Mouse (Mus musculus) spleen, postnatal 36 days (tissue): ENCODE results near the gene St3gal3.
A peak's percentile ranks its signal among the peaks of the same experiment; 100 is the strongest.

Experiments
- DNase-seq, 2 experiments: peaks; one replicate each; pipeline ENCODE4 v3.0.0; 2022; ENCODE audit warnings: low spot score in 2 of 2, mixed read lengths in 1 of 2

Gene St3gal3

DNA sequence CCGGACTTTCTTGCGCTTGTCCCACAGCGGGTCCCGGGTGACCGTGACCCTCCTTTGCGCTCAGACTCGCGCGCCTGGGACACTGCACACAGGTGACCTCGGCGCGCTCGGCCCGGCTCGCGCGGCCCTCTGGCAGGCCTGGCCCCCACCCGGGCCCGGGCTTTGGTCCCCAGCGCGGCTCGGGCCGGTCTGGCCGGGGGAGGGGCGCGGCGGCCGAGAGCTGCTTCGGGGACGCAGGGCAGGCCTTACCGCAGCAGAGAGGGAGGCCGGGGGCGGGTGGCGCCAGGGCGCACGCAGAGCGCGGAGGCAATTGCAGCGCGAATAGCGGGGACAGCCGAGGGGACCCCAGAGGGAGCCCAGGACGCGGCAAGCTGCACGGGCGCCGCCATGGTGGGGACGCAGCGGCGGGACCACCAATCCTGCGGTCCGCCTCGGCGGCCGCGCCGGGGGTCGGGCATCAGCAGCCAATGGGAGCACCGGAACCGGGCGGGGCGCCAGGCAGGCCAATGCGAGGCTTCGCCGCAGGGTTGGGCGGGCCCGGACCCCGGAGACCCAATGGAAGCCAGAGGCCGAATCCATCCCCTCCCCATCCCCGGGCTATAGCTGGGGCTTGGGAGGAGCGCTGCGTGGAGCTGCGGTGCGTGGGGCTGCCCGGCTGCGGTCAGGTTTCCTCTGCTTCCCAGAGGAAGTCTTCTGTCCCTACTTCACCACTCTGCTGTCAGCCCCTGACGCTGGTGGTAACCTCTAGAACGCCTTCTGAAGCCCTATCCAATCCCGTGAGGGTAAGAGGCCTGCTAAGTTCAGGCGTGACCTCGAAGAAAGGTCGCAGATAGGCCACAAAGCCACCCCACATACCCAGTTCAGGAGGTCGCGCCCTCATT, at the start of gene St3gal3:
St3gal3 (minus strand) TSS at position 430 of the 881 bp plus-strand sequence.
- DNase-seq = peak; percentile 91 to 93

DNA sequence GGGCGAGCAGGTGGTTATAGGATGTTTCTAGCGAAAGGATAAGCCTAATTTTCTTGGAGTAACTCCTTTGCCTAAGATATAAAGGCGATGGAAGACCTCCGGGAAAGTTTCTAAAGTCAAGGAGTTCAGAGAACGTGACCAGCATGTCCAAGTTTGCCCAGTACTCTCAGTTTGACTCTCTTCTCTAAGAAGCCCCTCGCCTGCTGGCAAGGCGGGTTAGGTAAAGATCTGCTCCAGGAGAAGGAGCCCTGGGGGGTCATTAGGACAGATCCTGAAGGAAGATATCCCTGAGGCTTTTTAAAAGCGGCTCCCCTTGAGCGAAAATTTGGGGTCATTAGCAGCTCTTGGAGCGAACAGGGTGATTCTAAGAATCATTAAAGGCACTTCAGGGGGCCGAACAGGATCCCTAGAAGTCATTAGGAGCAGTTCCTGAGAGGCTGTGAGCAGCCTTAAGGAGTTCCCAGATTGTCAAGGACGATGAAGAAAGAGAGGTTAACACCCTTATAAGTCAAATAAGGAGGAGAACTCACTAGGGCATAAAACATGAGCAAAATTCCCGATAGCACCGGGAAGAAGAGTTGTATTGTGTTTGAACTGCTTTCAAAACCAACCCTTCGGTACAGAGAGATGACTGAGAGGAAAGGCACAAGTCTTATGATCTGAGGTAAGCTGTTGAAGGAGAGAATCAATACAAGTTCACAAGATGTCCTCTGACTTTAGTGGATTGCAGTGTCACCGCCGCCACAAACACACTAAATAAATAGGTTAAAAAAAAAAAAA, 45.8 kb upstream of the St3gal3 start:
- no peak for DNase-seq

DNA sequence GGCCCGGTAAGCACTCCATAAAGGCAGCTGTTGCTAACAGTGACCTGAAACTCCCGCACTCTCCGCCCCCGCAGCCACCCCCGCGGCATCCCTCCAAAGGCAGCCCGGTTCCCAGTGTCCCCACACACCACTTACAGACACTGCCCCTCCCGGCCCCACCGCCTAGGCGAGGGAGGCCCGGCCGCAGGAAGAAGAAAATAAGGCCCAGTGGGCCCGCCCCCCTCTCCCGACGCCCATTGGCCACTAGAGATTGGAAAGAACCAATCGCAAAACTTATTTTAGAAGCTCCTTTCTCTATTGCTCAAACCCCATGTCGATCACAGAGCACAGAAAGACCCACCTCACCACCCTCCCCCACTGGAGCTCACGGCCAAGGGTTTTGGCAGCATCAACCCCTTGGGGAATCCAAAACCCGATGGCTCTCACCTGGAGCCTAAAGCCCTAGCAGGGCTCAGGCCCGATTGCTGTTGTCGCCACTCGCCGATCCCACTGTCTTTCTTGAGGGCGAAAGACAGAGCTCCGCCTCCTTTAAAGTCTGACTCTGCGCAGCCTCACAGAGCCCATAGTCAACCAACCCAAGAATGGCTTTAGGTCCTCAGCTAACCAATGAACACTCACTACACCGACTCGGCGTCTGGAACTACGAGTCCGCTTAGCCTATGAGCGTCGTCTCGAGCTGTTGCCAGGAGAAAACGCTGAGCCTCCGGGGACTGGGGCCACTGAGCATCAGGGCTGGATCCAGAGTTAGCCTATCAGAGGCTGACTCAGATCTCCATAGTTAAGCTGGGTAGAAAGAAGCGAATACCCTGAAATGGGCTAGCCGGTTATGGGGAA, 45.0 kb upstream of the St3gal3 start, which contains the start of gene Kdm4a:
Kdm4a (minus strand) TSS at position 577 of the 834 bp plus-strand sequence.
- peak; percentile 94 to 96 for DNase-seq

DNA sequence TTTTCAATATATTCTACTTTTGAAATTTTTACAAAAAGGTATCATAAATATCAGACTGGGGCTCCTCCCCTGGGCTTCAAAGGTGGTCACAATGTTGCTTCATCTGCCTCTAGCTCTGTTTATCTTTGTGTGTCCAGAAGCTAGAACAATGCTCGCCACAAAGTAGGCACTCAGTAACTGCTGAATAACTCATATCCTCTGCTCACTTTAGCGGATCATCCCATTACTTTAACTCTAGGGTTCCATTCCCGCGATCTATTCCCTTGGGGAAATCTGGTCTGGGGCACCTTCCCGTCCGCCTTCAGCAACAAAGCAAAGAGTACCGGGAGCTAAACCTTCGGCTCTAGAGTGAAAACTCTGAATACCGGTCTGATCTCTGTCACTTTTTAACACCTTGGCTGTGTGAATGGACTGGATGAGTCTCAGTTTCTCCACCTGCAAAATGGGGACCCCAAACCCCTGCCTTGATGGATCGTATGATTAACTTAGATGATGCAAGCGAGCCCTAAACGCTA, 44.3 kb upstream of the St3gal3 start:
- no peak for DNase-seq

DNA sequence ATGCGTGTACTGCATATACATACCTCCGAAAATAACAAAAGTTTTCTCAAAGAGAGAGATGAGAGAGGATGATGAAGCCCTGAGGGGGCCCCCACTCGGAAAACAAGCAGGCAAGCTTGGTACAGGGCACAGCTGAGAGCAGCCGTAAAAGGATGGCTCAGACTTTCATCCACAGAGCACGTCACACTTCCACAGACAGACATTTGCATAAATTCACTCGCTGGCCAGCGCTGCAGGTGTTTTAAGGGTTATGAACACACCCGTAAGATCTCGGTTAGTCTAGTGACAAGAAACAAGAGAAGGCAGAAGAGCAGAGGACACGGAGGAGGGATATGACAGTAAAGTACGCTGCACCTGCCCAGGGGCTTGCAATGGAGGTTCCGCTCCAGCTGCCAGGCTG, 37.7 kb upstream of the St3gal3 start:
- peak; percentile 32 to 35 for DNase-seq

DNA sequence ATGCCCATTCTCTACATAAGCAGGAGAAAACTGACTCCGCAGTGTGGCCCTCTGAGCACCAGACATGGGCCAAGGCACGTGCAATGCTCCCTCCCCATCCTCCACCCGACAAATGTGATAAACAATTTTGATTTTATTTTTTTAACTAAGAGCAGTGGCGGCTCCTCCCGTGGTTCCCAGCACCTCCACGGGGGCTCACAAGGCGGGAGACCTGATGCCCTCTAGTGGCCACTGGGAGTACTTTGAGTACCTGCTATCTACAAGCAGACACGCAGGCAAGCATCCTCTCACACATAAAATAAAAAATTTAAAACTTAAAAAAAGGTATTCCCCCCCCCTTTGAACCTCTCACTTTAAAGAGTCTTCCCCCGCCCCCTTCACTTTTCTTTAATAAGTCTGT, 36.3 kb upstream of the St3gal3 start:
- no peak for DNase-seq

DNA sequence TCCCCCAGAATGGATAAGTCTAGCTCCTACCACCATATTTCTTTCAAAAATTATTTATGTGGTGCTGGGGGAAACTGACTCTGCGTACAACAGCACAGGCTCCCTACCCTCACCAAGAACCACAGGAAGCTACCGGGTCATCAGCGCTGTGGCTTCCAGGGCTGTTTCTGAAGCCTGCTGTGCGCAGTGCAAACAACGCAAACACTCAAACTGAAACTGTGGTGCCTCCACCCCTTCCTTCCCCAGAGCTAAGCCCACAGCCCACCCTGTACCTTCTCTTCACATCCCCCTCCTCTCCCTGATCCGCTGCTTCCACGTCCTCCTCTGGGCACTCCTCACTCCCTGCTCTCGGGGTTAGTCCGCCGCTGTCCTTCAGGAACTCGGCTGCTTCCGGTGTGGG, 27.4 kb upstream of the St3gal3 start:
- DNase-seq = no peak

DNA sequence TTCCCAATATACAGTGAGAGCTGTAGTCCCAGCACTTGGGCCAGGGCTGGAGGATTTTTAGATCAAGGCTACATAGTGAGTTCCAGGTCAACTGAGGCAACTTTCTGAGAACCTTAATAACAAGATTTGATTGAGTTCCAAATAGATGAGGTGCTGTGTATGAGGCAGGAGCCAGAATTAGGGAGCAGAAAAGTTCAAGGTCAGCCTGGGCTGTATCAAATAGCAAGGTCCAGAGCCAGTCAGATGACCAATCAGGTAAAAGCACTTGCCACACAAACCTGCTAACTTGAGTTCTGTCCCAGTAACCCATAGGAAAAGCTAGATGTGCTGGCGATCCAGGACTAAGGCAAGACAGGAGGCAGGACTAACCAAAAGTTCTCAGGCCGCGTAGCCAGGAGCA, 23.0 kb upstream of the St3gal3 start:
- no peak for DNase-seq

DNA sequence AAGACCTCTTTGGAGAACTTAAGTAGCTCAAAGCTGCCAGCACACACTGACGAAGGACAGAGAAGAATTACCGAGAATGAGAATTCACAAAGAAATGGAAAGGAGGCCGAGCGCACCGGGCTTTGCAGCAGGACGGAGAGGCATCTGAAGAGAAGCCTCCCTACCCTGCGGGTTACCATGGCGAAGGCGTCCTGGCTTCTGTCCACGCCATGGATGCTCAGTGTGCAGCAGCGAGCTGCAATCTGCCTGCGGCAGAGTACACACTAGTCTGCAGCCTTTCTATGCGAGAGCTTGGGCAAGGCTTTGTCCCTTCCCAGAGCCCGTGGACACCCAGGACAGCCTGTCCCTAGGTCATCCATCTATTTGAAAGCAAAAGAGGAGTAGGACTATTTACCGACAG, 21.8 kb upstream of the St3gal3 start:
- DNase-seq = no peak

DNA sequence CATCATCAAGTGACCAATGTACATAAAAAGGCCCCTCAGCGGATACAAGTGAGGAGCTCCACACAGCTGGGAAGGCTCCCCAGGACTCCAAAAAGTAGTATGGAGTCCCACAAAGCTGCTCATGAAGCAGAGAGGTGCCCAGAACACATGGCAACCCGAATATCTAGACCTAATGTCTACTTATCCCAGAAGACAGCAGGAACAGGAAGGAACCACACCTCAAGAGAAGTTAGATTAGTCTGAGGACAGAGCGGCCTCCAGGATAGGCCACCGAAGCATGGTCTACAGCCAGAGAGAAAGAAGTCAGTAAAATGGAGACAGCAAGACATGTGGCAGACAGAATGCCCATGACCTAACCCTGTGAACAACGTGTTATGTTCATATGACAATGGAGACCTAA, 20.2 kb upstream of the St3gal3 start:
- no peak for DNase-seq

DNA sequence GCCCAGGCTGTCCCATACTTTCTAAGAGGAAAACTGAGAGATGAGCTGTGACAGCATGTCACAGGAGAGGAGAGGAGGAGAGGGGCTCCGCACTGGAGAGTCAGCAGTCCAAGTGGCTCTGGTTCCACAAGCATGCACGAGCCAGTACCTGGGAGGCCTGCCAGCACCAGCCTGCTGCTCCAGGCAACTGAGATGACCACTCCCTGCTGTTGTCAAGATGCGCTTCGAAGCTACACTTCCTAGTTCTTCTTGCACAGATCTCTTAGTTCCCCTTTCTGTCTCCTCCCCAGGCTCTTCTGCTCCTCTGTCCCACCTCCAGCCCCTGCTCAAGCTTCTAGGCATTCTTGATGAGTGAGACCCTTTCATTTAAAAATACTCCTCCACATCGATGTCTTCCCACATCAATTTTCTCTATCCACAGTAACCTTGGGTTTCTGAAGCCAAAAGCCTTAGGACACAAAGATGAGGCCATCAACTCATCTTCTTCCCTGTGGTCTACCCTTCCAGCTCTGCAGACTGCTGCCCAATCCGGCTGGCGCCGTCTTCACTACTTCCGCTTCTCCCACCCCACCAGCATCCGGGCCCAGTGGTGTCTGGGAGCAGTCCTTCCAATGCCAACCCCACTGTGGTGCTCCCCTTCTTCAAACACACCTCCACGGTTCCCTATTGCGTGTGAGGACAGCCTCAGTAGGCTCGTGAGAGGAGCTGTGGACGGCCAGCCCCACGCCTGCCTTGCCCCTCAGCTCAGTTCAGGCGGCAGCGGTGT, 17.5 kb upstream of the St3gal3 start:
- peak; percentile 64 to 68 for DNase-seq

DNA sequence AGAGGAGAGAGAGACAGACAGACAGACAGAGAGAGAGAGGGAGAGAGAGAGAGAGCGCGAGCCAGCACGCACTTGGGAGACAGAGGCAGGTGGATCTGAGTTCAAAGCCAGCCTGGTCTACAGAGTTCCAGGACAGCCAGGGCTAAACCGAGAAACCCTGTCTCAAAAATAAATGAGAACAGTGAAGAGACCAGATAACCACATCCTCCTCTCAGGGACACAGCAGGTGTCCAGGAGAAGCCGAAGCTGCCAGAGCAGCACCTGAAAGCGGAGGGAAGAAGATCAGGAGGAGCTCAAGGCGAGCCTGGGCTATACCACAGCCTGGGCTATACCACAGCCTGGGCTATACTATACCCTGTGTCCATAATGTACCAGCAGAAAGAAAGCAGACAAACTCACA, 16.1 kb upstream of the St3gal3 start:
- DNase-seq = no peak

DNA sequence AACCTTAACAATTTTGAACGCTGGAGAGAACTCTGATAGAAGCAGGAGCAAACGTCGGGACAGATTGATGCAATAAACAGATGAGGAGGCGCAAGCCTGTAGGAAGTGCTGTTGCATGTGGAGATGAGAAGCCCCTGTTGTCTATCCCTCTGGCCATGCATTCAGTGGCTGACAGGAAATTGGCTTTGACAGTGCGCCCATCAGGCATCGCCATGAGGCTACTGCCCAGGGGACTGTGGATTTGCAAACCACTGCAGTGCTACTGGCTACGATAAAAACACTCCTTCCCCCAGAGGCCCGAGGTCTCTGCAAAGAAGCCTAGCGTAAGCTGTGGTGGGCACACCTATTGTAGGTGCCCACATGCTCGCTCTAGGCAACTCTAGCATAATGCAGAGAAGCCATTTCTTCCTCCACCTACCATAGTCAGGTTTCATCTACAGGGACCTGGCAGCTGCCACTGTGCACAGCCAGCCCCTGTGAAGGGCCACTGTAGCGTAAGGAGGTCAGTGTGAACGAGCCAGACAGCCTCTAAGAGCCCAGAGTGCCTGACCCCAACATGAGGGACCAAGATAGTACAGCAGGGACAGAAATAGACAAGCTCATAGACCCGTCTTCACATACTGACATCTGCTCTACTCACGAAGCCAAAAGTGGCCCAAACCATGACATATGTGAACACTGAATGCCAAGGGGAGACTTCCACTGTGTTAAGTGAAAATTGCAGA, 15.4 kb upstream of the St3gal3 start:
- DNase-seq = no peak

DNA sequence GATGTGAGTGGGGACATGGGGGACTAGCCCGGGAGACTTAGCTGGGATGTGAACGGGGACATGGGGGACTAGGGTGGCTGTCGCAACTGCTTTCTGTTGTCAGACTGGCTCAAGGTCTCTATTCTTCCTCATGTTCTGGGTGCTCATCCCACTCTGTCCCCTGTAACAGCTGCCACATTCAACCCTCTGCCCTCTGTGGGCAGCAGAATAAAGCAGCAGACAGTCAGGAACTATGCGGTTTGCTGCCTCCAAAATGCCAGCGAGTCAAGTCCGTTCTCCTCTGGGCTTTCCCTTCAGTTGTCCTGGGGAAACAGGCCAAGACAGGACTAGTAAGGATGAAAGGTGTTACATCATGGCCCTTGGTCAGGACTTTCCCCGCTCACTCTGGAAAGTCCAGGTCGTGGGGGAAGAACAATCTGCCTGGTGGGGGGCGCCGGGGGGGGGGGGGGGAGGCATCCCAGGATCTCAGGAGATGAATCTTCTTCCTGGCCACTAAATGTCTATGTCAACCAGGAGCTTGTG, 14.4 kb upstream of the St3gal3 start:
- no peak for DNase-seq

DNA sequence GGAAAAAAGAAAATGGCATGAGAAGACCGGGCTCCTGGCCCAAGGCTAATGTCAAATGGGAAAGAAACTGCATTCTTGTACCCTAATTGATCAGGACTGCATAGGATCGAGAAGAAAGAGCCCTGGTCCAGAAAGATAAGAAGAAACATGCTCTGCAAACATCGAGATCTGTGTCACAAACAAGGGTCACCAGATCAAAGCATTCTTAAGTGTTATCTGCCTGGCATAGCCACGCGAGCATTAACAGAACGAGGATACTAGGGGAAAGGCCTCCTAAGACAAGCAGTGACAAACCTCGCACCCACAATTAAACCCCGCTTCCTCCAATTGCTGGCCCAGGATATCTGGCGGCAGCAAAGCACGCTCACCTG, 13.6 kb upstream of the St3gal3 start:
- DNase-seq = no peak

DNA sequence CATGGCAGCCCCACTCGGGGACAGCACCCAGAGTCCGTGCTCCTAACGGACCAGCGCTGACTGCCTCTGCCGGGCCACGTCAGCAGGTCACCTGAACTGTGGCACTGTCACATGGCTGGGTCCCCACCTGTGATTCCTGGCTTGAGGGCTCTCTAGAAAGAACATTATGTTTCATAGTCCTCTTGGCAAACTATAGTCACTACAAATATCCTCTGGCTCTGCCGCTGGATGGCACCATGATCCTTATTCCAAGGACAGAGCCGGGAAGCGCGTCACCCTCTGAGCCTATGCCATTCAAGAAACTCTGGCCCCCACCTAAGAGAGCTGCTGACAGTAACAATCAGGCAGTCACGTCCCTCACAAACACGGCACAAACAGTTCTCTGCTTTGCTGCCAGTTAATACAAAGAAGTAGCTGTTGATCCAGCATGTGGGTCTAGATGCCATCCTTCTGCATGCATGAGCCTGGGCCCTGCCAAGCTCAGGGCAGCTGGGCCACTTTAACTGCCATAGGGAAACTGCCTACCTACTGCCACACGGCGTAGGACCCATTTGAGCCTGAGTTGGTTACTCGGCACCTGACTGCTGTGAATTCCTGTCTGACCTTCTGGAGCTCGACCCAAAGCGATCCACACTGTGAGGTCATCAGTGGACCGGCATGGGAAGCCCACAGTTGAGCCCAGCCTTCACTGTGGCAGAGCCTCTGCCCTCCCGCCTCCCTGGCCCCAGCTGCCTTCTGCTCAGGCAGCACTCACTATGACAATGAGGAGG, 13.0 kb upstream of the St3gal3 start:
- DNase-seq = no peak

DNA sequence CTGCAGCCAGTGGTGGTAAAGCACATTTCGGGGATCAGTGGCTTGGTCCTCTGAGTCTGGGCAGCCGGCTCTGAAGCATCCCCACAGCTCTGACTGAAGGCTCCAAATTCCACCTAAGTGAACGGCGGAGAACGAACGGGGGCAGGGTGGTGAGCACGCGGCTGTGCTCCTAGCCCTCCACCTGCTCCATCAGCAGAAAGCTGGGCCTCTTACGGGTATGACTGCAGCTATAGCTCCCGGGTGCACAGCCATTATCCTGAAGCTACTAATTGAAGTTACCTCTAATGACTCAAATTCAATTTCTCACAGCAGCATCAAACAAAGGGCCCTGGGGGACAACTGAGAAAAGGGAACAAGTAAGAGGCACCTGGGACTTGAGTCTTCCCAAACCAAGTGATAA, 12.4 kb upstream of the St3gal3 start:
- DNase-seq = no peak

DNA sequence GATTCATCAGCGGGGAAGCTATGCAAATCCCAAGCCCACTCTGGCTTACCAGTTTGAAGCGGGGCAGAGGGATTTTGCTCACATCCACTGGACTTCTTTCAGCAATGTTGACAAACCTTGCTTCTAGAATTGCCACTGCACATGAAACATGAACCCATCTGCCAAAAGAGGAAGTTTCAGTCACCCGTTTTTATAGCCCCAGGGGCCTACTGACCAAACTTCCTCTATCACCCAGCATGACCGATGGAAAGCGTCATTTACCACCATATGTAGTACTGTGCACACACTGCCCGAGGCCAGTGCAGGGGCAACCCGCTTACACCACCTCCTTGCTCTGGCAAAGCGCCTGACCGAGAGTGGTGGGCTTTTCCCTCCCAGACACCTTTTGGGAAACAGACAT, 9.6 kb upstream of the St3gal3 start:
- DNase-seq = peak; percentile 78 to 83

DNA sequence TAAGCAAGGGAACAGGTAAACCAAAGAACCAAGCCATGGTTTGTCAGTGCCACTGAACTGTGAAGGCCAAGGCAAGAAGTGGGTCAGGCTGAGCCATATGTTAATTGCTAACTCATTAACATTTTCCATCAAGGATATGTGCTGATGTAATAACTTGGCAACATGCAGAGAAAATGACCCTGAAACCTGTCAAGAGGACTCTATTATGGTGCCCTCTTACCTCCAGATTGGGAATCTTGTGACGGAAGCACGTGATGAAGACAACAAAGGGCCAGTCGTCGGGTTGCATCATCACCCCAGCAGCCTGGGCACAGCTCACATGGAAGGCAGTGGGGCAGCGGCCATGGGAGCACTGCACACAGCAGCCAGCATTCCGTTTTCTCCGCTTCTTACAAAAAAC, 9.0 kb upstream of the St3gal3 start:
- DNase-seq = no peak
